Mouse (Mus musculus): ENCODE measurements around the gene S100a3.

The S100a3 gene

GRCm38 (mm10) chr3:90625496-90625895, 65.1 kb downstream of the S100a3 start:
- no peak for DNase-seq (ENCODE audit: low read depth, low spot score)

GRCm38 (mm10) chr3:90626266-90627021, 66.1 kb downstream of the S100a3 start:
- DNase-seq (ENCODE audit: low read depth, low spot score): no peak

GRCm38 (mm10) chr3:90627366-90627765, 67.0 kb downstream of the S100a3 start:
- DNase-seq (ENCODE audit: low read depth, low spot score): no peak

- no peak for DNase-seq (ENCODE audit: low read depth, low spot score)
Observed at GRCm38 (mm10) chr3:90627807-90628206, 67.4 kb downstream of the S100a3 start.

GRCm38 (mm10) chr3:90629298-90629697, 68.9 kb downstream of the S100a3 start:
- DNase-seq (ENCODE audit: low read depth, low spot score): no peak

GRCm38 (mm10) chr3:90631984-90632383, 71.6 kb downstream of the S100a3 start:
- no peak for DNase-seq (ENCODE audit: low read depth, low spot score)

- DNase-seq (ENCODE audit: low read depth, low spot score): no peak
Observed at GRCm38 (mm10) chr3:90638511-90639275, 78.3 kb downstream of the S100a3 start.

- DNase-seq (ENCODE audit: low read depth, low spot score): no peak
Observed at GRCm38 (mm10) chr3:90639511-90640154, 79.3 kb downstream of the S100a3 start.

GRCm38 (mm10) chr3:90640981-90641380, 80.6 kb downstream of the S100a3 start:
- DNase-seq (ENCODE audit: low read depth, low spot score): no peak

- no peak for DNase-seq (ENCODE audit: low read depth, low spot score)
Observed at GRCm38 (mm10) chr3:90644220-90644619, 83.8 kb downstream of the S100a3 start.

GRCm38 (mm10) chr3:90647291-90647690, 86.9 kb downstream of the S100a3 start:
- DNase-seq (ENCODE audit: low read depth, low spot score): no peak

GRCm38 (mm10) chr3:90648981-90649380, 88.6 kb downstream of the S100a3 start:
- peak; percentile 61 for DNase-seq (ENCODE audit: low read depth, low spot score)

GRCm38 (mm10) chr3:90649832-90650231, 89.5 kb downstream of the S100a3 start:
- no peak for DNase-seq (ENCODE audit: low read depth, low spot score)

Measured in telencephalon, adult 2 months (tissue).